Mouse (Mus musculus) urinary bladder, postnatal 4 days (tissue): ENCODE measurements around the gene Dlg4.
A peak's percentile ranks its signal among the peaks of the same experiment; 100 is the strongest.
"Not testable (repeated sequence)": the region's sequence is repeated elsewhere in the genome, so short reads cannot be mapped to it uniquely, and the experiment has no call there.

ENCODE experiments used
- DNase-seq, 2 experiments: peaks; one replicate each; pipeline ENCODE4 v3.0.0; 2021 to 2022; ENCODE audit warnings: low spot score in 2 of 2

The Dlg4 gene

GRCm38 (mm10) chr11:69996161-69997061 lies 20.3 kb upstream of the Dlg4 start:
- DNase-seq = peak; percentile 42 to 72

- peak; percentile 88 to 92 for DNase-seq
Measured at GRCm38 (mm10) chr11:69997070-69997509, 19.7 kb upstream of the Dlg4 start.

- DNase-seq = peak in 1 of 2 experiments; percentile 18
Measured at GRCm38 (mm10) chr11:69998567-69999491, 17.9 kb upstream of the Dlg4 start.

GRCm38 (mm10) chr11:69999666-70000065 lies 17.1 kb upstream of the Dlg4 start:
- no peak for DNase-seq

- DNase-seq = peak; percentile 87 to 95
Measured at GRCm38 (mm10) chr11:70000396-70000898, 16.3 kb upstream of the Dlg4 start, which contains the start of gene Dvl2. Dvl2 (plus strand) TSS chr11:70000595.

- no peak for DNase-seq
Measured at GRCm38 (mm10) chr11:70001159-70001558, 15.6 kb upstream of the Dlg4 start.

GRCm38 (mm10) chr11:70001865-70002264 lies 14.9 kb upstream of the Dlg4 start:
- DNase-seq = no peak

GRCm38 (mm10) chr11:70002471-70002870 lies 14.3 kb upstream of the Dlg4 start:
- no peak for DNase-seq

GRCm38 (mm10) chr11:70005521-70005920 lies 11.2 kb upstream of the Dlg4 start:
- no peak for DNase-seq

- no peak for DNase-seq
Measured at GRCm38 (mm10) chr11:70010033-70010432, 6.7 kb upstream of the Dlg4 start.

GRCm38 (mm10) chr11:70010548-70010947 lies 6.2 kb upstream of the Dlg4 start:
- DNase-seq = no peak

GRCm38 (mm10) chr11:70010961-70011360 lies 5.8 kb upstream of the Dlg4 start:
- no peak for DNase-seq

- no peak for DNase-seq
Measured at GRCm38 (mm10) chr11:70012931-70013330, 3.8 kb upstream of the Dlg4 start.

- no peak for DNase-seq
Measured at GRCm38 (mm10) chr11:70013408-70013807, 3.3 kb upstream of the Dlg4 start.

GRCm38 (mm10) chr11:70014051-70014450 lies 2.7 kb upstream of the Dlg4 start:
- DNase-seq = no peak

- peak; percentile 79 to 86 for DNase-seq
Measured at GRCm38 (mm10) chr11:70014880-70015558, 1.7 kb upstream of the Dlg4 start, which contains the start of gene Acadvl. Acadvl (minus strand) TSS chr11:70015411.

GRCm38 (mm10) chr11:70015677-70016076 lies 1.1 kb upstream of the Dlg4 start:
- no peak for DNase-seq

- not testable (repeated sequence) for DNase-seq
Measured at GRCm38 (mm10) chr11:70016177-70016576, 565 bp upstream of the Dlg4 start.

GRCm38 (mm10) chr11:70017199-70017767 lies 541 bp downstream of the Dlg4 start:
- DNase-seq = no peak

GRCm38 (mm10) chr11:70018131-70018990 lies 1.6 kb downstream of the Dlg4 start:
- peak in 1 of 2 experiments; percentile 74 for DNase-seq
